Mouse (Mus musculus) layer of hippocampus, adult 9-11 months (tissue): ENCODE results near the gene Slx4ip.
"Not testable (repeated sequence)": the region's sequence is repeated elsewhere in the genome, so short reads cannot be mapped to it uniquely, and the experiment has no call there.

Experiments used
- DNase-seq: peaks from one replicate; pipeline ENCODE4 v3.0.0; 2022

Slx4ip gene

DNA sequence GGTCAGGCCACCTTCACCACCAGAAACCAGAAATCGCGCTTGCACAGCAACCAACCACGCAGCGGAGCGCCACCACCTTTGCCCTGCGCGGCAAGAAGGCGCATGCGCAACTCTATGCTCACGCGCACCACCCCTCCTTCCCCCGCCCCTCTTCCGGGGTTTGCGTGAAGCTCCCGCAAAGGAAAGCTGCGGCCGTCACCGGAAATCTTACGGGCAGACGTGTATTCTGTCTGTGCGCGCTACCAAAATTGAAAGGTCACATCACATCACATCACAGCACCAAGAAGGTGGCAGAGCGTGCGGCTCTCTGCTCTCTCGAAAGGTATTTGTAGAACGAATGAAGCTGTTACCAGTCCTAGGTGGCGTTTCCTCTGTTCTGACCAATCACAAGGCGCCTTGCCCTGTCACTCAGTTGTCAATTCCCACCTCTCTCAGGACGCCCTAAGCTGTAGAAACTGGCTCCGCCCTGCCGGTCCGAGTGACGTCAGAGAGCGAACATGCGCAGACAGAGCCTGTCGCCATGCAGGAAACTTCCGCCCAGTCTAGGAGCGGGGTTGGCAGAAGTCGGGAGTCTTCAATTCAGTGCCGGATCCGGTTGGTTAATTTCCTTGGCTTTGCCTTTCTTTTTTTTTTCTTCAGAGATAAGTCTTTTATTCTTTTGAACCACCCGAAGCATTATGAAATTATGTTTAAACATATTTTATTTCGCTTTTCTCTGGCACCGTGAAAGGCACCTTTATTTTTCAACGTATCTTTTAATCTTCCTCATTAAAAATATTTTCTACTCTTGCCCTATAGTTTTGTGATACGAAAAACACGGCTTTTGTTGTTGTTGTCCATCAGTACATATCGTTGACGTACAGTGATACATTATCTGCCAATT, at the start of gene Slx4ip, which contains the start of the genes AL731706.1 and Mkks:
Gene Slx4ip (plus strand): TSS at position 151 of the 883 bp plus-strand sequence.
Gene AL731706.1 (minus strand): TSS at position 322 of the 883 bp plus-strand sequence.
Gene Mkks (minus strand): TSS at position 322 of the 883 bp plus-strand sequence.
- DNase-seq, result peak; percentile 100

DNA sequence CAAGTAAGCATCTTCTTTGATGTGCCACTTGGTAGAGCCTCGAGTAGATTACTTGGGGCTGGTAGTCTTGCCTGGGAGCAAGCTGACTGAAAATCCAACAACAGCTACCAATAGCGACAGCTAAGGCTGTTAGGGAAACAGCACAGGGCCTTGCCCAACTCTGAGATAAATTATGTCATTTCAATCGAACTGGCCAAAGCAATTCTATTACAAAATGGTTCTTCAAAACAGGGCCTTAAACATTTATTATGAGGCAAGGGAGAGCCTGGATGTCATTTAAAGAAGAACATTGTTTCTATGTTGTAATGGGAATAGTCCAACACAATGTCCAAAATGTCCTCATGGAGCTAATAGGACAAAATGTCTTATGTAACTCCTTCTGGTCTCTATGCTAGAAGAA, 40.7 kb upstream of the Slx4ip start:
- DNase-seq, result no peak

DNA sequence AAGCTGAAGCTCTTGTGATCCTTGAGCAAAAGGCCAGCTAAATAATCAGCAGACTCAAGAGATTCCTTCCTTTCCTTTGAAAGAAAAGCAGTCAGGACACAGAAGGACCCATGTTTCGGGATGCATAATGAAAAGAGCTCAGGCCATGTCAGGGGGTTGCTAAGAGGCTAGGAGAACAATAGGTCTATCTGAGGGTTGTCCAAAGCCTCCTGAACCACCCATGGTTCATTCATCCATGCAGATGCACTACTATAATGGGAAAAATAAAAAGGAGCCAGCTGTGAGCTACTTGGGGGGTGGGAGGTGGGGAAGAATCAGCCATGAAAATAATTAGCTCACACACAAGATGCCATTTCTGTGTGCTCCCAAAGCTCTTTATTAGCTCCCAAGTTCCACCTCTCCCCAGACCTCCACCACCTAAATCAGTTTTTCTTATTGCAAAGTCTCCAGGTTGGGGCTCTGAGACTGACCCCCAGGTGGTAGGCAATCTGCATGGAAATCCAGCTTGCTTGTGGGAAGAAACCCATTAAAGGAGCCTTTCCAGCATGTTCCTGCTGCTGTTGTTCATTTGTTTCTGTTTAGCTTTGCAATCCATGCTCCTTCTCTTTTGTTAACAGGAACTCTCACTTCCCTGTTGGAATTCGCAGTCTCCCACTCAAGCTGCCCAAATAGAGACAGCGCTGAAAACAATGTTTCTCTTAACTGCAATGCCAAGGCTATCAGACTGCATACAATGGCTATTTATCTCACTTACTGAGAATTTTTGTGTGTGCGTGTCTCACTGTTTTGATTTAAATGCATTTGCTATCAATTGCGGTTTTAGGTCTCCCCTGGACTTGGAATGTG, 36.3 kb upstream of the Slx4ip start:
- no peak for DNase-seq

DNA sequence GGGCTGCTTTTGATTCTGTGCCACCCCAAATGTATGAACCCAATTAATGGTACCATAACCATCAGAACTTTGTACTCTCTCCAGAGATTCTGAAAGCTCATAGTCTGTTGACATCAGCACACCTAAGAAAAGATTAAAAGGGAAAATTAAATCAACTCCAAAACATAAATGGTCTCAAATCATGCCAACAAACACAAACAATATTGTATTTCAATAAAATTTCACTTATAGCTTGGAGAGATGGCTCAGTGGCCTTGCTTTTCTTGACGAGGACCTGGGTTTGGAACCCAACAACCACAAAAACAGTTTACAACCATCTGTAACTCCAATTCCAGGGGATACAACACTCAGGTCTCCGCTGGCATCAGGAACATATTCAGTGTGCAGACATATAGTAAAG, 5.4 kb upstream of the Slx4ip start, which contains the start of gene AL731706.2:
Gene AL731706.2 (minus strand): TSS at position 101 of the 400 bp plus-strand sequence.
- no peak for DNase-seq

DNA sequence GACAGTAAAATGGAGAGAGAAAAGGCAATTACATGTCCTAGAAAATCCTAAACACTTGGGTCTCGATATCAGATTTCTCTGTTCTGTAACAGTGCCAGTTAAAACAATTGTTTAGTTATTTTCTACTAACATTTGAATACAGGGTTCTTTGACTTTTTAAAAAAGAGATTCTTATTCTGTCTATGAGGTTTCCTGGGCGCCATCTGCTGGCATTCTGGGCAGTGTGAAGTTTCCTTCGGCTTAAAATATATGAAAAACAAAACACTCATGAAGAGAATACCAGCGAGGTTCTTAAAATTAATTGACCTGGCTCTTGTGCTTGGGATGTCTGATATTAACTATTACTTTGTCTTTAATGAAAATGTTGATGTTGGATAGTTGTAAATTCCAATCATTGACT, 4.2 kb upstream of the Slx4ip start:
- no peak for DNase-seq

DNA sequence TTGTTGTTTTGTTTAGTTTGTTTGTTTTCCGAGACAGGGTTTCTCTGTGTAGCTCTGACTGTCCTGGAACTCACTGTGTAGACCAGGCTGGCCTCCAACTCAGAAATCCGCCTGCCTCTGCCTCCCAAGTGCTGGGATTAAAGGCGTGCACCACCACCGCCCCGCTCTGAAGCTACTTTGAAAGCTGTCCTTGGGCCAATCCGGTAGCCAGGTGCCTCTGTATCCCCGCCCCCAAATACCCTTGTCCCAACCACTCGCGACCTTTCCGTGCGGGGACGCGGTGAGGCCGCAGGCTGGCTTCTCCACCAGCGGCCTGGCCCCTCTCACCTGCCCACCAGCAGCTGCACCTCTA, 326 bp upstream of the Slx4ip start:
- not testable (repeated sequence) for DNase-seq

DNA sequence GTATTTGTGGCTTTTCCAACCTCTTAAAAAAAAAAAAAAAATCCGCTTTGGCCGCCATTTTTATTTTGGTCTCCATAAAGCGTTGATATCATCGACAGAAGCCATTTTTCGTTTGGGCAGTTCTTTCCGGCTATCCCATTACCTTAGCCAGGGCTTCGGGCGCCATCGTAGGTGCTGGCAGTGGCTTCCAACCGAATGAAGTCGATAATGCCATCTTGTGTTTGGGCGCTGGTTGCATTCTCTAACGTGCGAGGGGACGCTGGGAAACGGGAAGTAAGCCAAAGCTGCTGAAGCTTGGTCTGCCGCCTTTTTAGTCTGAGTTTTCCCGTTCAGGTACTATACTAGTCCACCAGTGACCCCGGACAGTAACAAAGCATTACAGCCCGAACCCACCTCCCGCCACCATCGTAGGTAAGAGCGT, 943 bp downstream of the Slx4ip start:
- DNase-seq, result peak; percentile 99

DNA sequence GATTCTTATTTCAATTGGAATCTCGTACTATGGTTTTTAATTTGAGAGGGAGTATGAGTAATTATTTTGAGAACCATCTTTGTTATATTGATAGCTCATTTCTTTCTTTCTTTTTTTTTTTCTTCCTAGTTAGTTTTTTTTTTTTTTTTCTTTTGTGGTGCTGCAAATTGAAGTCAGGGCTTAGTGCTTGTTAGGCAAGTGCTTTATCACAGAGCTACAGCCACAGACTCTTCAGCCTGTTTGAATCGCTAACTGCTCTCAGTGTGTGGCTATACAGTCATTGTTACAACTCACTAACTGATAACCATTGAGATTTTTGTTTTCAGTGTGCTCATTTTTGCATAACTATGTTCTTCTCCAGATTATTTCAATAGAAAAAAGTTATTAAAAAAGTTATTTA, 3.5 kb downstream of the Slx4ip start:
- DNase-seq, result no peak

DNA sequence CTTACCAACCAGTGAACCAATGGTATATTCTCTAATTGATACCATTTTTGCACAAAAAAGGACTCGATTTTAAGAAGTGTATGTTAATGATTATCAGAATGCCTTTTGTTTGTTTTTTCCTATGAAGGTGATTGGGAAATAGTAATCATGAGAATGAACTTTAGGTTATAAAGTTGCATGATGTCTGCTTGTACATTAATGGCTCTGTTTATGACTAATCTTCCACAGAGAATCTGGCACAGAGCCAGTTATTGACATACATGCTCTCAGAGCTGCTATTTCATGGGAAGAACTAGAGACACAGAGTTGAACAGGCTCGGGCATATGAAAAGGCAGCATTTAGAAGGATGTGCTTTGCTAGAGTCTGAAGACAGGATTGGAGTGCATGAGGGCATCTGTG, 5.1 kb downstream of the Slx4ip start:
- DNase-seq, result no peak

DNA sequence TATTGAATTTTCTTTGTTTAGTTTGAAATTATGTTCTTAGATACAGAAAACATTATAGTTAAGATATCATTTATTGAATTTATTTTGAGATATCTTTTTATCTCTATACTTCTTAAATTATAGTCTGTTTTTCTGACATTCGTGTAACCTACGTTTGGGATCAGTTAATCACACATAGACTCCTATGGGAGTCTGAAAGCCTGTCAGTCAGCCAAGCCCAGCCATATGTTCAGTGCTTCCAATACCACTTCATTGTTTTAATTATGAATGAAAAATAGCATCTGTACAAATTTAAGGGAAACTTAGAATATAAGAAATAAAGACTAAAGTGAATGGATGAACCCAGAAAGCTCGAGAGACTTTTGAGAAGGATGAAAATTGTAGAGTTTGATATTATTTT, 17.6 kb downstream of the Slx4ip start:
- no peak for DNase-seq

DNA sequence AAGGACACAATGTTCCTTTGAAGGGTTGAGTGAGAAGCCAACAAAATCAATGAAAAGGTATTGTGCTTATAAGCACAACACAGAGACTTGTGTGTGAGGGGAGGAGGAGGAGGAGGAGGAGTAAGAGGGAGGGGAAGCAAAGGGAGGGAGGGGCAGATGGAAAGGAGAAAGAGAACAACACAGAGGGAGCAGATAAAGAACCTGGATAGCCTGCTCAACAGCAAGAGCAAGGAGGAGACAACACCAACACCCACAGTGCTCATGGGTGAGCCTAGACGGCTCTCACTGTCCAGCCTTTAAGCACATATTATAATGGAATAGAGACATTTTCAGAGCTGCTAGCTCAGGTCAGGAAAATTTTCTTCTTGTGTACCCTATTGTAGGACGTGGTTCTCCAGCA, 18.3 kb downstream of the Slx4ip start:
- no peak for DNase-seq

DNA sequence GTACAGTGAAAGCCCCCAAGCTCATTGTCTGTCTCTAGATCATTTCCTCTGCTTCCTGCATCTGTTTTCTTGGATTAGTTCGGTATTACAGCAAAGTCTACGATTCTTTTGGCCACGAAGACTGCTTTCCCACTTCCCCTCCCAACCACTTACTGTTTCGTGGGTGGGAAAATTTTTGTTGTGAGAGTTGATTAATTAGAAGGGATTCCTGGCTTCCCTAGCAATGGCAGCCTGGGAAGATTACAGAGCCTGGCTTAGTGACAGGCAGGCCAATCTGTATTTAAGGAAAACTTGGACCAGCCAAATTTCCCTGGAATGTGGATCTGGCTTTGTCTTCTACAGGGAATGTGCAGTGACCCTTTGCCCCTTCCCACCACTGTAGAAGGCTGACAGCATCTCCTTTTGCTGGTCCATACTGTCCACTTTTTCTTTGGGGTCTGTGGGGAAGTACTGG, 21.0 kb downstream of the Slx4ip start:
- no peak for DNase-seq

DNA sequence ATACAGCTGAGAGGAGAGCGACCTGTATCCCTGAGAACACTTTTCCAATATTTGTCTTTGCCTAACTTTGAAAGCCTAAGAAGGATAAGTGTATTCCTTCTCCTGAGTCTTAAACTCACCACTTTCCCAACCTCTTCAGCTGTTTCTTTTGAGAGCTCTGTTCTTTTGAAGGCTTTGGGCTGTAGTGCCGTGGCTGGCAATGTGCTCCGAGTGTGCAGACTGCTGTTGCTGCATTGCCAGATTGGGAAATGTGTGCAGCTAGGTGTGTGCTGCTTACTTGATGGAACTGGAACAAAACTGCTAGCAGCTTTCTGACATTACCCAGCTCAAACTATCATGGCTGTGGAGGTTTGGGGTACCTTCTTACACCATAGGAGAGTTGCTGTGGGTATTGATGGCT, 22.0 kb downstream of the Slx4ip start:
- no peak for DNase-seq

DNA sequence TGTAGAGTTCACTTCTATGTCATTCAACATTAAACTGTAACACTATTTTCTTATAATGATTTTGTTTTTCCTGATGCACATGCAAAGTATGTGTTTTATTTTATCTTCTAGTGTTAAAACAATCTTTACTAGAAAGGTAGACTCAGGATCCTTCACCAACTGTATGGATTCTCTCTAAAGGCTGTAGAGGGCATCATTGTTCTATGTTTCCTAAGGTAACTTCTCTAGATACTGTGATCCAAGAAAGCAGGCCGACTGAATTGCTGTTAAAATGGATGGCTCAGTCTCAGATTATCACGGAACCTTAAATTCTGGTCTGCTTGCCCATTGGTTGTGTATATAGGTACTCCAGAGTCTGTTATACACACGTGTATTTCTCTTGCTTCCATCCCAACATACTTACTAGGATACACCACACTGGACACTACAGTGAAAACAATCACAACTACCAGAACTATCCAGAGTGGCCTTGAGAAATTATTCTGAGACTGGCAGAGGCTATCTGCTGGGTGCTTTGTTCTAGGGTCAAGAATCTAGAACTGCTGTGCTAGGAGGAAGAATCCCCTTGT, 23.4 kb downstream of the Slx4ip start:
- DNase-seq, result no peak

DNA sequence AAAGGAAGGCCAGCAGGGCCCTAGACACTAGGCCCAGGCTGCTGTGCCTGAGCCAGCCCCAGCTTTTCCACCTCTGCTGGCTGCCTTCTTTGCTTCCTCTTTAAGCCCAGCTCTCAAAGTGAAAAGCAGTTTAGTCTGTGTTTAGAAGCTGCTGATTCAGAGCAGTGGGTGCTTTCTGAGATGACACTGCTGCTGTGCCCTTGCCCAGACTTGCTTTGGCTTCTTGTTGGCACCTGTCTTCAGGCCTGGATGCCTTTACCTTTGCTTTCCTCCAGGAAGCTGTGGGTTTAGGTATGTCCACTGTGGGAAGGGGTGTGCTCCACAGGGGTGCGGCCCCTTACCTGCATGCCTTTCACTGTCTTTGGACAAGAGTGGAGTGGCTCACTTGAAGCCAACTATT, 28.4 kb downstream of the Slx4ip start:
- no peak for DNase-seq

DNA sequence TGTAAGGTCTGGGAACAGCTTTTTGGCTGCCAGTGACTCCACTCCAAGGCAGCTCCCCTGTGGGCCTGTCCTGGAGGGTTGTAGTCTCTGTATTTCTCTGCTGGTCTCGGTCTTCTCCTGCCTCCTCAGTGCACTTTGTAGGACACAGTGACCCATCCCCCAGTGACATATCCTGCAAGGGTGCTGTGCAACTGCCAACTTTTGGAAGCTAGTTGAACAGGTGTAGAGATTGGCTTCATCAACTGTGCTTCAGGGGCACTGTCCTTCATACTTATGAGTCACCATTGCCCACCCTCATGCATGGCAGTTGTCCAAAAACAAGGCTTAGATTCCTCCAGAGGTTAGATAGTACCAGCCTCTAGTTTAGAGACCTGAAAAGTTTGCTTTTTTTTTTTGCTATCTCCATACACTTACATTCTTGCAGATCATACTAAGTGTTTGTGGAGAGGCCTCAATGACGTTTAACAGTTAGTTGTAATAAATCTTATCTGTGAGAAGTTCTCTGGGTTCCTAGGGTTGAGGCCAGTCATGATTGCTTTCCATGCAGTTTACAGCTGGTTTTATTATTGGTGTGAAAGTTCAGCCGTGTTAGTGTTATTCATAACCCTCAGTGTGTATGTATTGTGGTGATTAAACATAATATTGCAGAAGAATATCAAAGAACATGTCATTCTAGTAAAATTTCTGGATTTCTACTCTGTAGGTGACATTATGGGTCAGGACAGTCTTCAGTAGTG, 29.4 kb downstream of the Slx4ip start:
- DNase-seq, result no peak

DNA sequence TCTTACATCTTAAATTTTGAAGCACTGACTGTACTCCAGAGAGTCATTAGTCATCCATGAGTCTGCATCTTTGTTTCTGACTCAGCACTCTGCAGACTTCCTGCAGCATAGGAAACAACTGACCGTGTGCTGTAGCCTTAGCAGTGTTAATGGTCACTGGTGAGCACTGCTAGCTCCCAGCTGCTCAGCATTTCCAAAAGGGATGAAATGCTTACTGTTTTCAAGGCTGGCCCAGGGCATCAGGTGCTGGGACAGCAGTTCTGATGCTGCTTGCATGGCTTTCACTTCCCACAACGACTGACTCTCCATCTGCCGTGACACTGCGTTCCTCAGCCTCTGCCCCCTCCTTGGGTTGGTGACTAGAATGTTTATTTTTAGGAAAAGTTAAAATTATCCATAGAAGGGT, 30.0 kb downstream of the Slx4ip start:
- peak; percentile 51 for DNase-seq

DNA sequence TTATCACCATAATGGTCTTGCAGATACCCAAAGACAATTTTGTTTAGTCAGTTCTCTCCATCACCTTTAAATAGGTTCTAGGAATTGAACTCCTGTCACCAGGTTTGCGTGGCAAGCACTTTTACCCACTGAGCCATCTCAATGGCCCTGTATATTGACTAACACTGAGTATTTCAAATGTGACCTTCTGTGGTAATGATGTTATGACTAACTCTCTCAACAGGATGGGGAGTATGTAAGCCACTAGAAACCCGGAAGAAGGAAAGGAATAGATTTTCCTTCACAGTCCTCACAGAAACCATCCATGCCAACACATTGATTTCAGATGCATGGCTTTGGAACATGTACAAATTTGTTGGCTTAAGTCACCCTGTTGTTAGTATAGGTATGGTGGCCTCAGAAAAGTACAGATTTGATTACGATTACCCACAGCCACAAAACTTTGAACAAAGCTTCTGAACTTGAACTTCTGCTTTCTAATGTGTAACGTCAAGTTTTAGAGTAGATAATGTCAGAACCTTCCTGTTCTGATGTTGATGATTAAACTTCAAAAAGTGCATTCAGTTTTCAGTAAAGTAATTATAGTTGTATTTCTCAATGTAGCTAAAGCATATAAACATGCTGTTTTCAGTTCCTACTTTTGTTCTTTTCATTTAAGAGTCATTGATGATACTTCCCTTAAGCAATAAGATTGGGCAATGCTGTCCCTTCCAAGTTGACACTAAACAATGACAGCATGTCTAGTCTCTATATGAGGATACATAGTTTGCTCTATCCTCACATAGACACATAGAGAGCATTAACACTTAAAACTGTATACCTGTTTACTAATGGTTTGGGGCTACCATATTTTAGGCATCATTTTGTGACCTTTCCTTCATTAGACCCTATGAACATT, 45.6 kb downstream of the Slx4ip start:
- no peak for DNase-seq

DNA sequence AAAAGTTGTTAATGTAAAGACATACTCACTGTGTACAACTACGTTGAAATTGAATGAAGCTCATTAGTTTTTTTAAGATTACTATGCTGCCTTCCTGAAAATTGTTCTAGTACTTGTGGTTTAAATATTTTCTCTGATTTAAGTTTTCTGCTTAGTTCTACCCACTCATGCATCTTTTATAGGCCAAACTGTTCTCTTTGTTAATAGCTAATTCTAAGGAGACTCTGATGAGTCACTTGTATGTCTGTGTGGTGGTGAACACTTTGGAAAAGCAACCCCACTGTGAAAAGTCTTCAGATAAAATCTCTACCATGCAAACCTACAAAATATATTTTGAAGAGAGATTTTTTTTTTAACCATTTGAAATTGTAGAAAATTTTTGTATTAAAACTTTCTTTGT, 47.2 kb downstream of the Slx4ip start:
- DNase-seq, result no peak

DNA sequence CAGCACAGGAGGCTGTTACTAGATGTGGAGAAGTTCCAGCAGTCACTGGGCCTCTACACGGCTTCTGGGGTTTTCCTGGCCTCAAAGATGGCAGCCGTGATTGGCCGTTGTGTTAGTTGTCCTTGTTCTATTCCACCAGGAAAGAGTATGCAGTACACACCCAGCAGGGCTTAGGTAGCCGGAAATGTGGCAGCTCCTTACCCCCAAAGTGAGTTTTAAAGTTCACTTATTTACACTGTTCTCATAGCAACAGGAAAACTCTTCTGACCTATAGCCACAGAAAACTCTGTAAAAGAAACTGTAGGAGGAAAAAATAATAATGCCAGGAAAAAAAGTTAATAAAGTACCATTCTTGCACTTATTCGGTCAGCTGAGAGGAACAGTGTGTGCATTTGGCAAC, 55.3 kb downstream of the Slx4ip start:
- no peak for DNase-seq

DNA sequence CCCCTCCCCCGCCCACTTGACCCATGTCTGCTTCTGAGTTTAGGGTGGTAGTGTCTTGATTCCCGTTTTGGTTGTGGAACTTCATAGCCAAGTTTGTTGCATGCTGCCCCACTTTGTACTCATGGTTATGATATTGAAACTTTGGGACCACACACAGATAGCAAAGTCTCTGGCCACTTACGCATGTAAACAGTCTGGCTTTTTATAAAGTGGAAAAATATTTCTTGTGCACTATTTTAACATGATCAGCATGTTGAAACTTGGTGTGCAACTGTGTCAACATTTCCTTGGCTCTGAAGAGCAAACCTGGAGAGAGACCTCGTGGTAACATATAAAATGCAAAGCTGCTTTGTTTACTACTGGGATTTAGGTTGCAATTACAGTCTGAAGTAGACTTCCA, 56.5 kb downstream of the Slx4ip start:
- no peak for DNase-seq

DNA sequence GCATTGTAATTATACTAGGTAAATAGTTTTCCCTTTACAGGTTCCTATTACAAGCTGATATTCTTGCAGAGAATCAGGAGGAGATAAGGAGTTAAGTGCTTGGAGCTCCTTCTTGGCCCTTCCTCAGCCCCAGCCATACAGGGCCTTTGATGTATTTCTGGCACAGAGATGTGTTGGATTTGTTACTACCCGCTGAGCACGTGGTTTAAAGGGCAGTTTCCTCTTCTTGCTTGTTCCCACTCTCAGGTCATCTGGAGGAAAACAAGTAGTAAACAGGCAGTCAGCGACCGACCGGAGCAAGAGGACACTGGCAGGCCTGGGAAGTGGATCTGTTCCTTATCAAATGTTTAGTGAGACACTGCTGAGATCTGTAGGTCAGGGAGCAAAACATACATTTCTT, 56.9 kb downstream of the Slx4ip start:
- peak; percentile 26 for DNase-seq
